20 mouse cellular contexts compared by ENCODE assay signal in the genomic region with DNA sequence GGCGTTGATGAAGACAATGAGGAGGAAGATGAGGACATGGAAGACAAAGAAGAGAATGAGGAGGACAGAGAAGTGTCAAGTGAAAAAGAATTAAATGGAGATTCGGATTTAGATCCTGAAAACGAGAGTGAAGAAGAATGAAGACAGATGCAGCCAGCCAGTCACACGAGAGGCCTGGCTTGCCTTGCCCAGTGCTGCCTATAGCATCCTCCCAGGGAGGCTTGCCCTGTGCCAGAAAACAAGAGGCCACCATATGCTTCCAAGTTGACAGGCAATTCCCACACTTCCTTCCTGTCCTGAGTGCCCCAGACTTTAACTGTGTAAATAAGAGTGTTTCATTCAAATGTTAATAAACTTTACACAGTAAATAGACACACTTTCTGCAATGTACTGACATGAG. TPM values are rescaled to one million over a fixed set of nuclear protein-coding genes. Genes with fewer than 3 reads are reported as not detected.
DNase-seq lines count a peak whose midpoint lies in the region; ATAC-seq and TF ChIP-seq lines count a peak whose summit lies in the region.
"Had no signal": no experiment of that assay in that cellular context is flagged by ENCODE, and none has a peak within 500 bp of the region (broad histone marks: within the 10 kb centered on the region; RNA-seq: fewer than 3 reads in every experiment).

No protein-coding gene starts in this region.

- H3K9ac ChIP-seq in midbrain, postnatal 0 days (replicated peaks; ENCODE audit: low read length, poor library complexity, severe bottlenecking), result no peak overlapping the region
- H3K9ac ChIP-seq: embryonic facial prominence, embryonic 12.5 days; forebrain, postnatal 0 days; hindbrain, embryonic 14.5 days; intestine, embryonic 15.5 days had no signal

- no peaks in the 10 kb centered on the region for H3K4me1 ChIP-seq in midbrain, postnatal 0 days (ENCODE audit: insufficient read depth, low read length)
- H3K4me1 ChIP-seq: embryonic facial prominence, embryonic 12.5 days; heart, embryonic 10.5 days had no signal

- no peak for TF ChIP-seq CTCF in midbrain, postnatal 0 days (IDR thresholded peaks at IDR 0.05)

- no peaks in the 10 kb centered on the region for H3K9me3 ChIP-seq in midbrain, postnatal 0 days (ENCODE audit: low read length)
- H3K9me3 ChIP-seq: embryonic facial prominence, embryonic 12.5 days; heart, embryonic 10.5 days; hindbrain, embryonic 10.5 days; intestine, embryonic 15.5 days had no signal

- peak; percentile 4 for DNase-seq in urinary bladder, adult 2 months (ENCODE audit: low spot score)
- no peak for DNase-seq in urinary bladder, postnatal 4 days (ENCODE audit: low spot score in 2 of 2)
- DNase-seq in cerebellum, adult 18-20 months, result peak; percentile 58 to 73
- DNase-seq in cerebellum, adult 9-11 months, result peak; percentile 68
- DNase-seq in cerebellum, postnatal 36 days, result peak; percentile 55 to 58
- no peak for DNase-seq in midbrain, postnatal 0 days (ENCODE audit: low spot score)
- no peak for DNase-seq in heart, adult 8-10 months (ENCODE audit: low spot score)
- DNase-seq in gastrocnemius, postnatal 25 days, result no peak
- DNase-seq: adrenal gland, adult 2 months; adrenal gland, postnatal 36 days; forebrain, postnatal 0 days; gastrocnemius, postnatal 14 days; heart, postnatal 14 days; kidney, adult 18-20 months had no signal

- H3K27ac ChIP-seq in midbrain, postnatal 0 days (ENCODE audit: low read depth, low read length), result no peak overlapping the region
- H3K27ac ChIP-seq: embryonic facial prominence, embryonic 12.5 days; heart, embryonic 10.5 days; hindbrain, embryonic 10.5 days; hindbrain, embryonic 14.5 days; intestine, embryonic 15.5 days had no signal

- H3K36me3 ChIP-seq in midbrain, postnatal 0 days (ENCODE audit: insufficient read depth, low read length), result peaks cover 21% of the 10 kb centered on the region

- WGBS in midbrain, postnatal 0 days, result 81% methylated on average over 4 of the region's 4 CpGs

- H3K4me3 ChIP-seq in midbrain, postnatal 0 days (ENCODE audit: low read depth, low read length), result no peak overlapping the region
- H3K4me3 ChIP-seq: embryonic facial prominence, embryonic 12.5 days; heart, embryonic 10.5 days; hindbrain, embryonic 10.5 days; intestine, embryonic 15.5 days had no signal

- no peaks in the 10 kb centered on the region for H3K27me3 ChIP-seq in midbrain, postnatal 0 days (ENCODE audit: insufficient read depth, low read length)
- H3K27me3 ChIP-seq: embryonic facial prominence, embryonic 12.5 days; intestine, embryonic 15.5 days had no signal

- no peak for ATAC-seq in midbrain, postnatal 0 days (ENCODE audit: low FRiP score)
- ATAC-seq: forebrain, postnatal 0 days; intestine, embryonic 15.5 days had no signal

- no peak overlapping the region for H3K4me2 ChIP-seq in midbrain, postnatal 0 days (ENCODE audit: low read depth, low read length, poor library complexity, severe bottlenecking)
- H3K4me2 ChIP-seq: embryonic facial prominence, embryonic 12.5 days; hindbrain, embryonic 14.5 days; intestine, embryonic 15.5 days had no signal

RNA-seq across cellular contexts. Expression of gene Togaram2, which starts 15.5 kb away (rescaled TPM):
- polyA plus RNA-seq in urinary bladder, adult 2 months (2012; rRNA removed), result 0.33 and 0.34 TPM in 2 replicates
- 4.5 and 5.0 TPM in 2 replicates for total RNA-seq in midbrain, postnatal 0 days (2014; rRNA removed)
- 1.2 and 1.7 TPM in 2 replicates for polyA plus RNA-seq in midbrain, postnatal 0 days (2015; fragmentation: Nextera tagmentation; extraction: Ambion mirVana)
- 1 to 10 TPM; 5.4 to 6.7 (median 5.6) TPM for total RNA-seq in heart, adult 8-10 months (2022)
- 1 to 10 TPM; 2.3 to 6.4 TPM for total RNA-seq in gastrocnemius, postnatal 25 days (2021)
- total RNA-seq: adrenal gland, postnatal 36 days; granulocyte monocyte progenitor cell, adult 5-6 weeks had no signal
- polyA plus RNA-seq: adrenal gland, adult 2 months; embryonic facial prominence, embryonic 12.5 days had no signal

RNA-seq across cellular contexts. Expression of gene Wdr43, which starts 41.8 kb away (rescaled TPM):
- polyA plus RNA-seq in urinary bladder, adult 2 months (2012; rRNA removed), result 23.5 and 29.3 TPM in 2 replicates
- total RNA-seq in midbrain, postnatal 0 days (2014; rRNA removed), result 50.9 and 87.3 TPM in 2 replicates
- 34.3 and 36.5 TPM in 2 replicates for polyA plus RNA-seq in midbrain, postnatal 0 days (2015; fragmentation: Nextera tagmentation; extraction: Ambion mirVana)
- total RNA-seq in heart, adult 8-10 months (2022), result 10 to 100 TPM; 20.8 to 25.3 (median 21.5) TPM
- 10 to 100 TPM; 21.2 to 28.4 TPM for total RNA-seq in gastrocnemius, postnatal 25 days (2021)

Comparison
In these comparisons a context has a peak if more than half of its experiments do, and no peak if none do; other contexts are left out.
1. DNase-seq: peak in urinary bladder, adult 2 months (single experiment), cerebellum, adult 18-20 months (2 of 2), cerebellum, adult 9-11 months (single experiment) and cerebellum, postnatal 36 days (2 of 2); none in urinary bladder, postnatal 4 days (0 of 2), midbrain, postnatal 0 days (single experiment), heart, adult 8-10 months (single experiment) and gastrocnemius, postnatal 25 days (single experiment).